Mouse (Mus musculus): ENCODE results near the gene Aaas. TPM values are rescaled to one million over a fixed set of nuclear protein-coding genes. Genes with fewer than 3 reads are reported as not detected.

Gene Aaas
- total and polyA plus RNA-seq, 2 experiments from 2014 or later: 25.4 to 31.4 TPM

DNA sequence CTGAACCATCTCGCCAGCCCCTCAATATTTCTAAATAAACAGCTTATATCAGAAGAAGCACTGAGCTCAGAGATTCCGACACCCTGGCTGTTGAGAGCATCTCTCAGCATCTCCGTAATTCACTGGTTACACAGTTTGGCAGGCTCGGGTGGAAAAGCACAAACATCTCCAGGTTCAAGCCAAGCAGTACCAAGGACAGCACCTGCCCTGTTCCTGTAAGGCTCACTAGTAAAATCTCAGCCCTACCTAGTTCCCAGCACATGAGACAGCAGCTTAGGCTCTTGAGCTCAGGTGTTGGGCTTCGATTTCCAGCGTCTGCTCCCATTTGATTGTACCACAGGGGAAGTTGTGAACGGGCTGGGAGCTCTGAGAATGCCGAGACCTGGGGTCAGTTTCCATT, 15.3 kb downstream of the Aaas start:
- Histone ChIP-seq H3K4me2 (ENCODE audit: low read depth, low read length) (no peak overlapping the region), H3K27ac (no peak overlapping the region), H3K4me1 (ENCODE audit: insufficient read depth, low read length) (peaks cover 9% of the 10 kb centered on the region), H3K36me3 (ENCODE audit: insufficient read depth, low read length) (peaks cover 36% of the 10 kb centered on the region), H3K9me3 (ENCODE audit: low read length) (no peaks in the 10 kb centered on the region), H3K9ac (replicated peaks; ENCODE audit: low read length) (no peak overlapping the region), H3K27me3 (ENCODE audit: insufficient read depth, low read length) (no peaks in the 10 kb centered on the region), H3K4me3 (ENCODE audit: low read length) (no peak overlapping the region)
- TF ChIP-seq CTCF (IDR thresholded peaks at IDR 0.05; ENCODE audit: low read depth): no peak
- DNase-seq (ENCODE audit: low spot score) (no peak), ATAC-seq (no peak)
- WGBS: 90% methylated on average over 8 of the region's 8 CpGs

DNA sequence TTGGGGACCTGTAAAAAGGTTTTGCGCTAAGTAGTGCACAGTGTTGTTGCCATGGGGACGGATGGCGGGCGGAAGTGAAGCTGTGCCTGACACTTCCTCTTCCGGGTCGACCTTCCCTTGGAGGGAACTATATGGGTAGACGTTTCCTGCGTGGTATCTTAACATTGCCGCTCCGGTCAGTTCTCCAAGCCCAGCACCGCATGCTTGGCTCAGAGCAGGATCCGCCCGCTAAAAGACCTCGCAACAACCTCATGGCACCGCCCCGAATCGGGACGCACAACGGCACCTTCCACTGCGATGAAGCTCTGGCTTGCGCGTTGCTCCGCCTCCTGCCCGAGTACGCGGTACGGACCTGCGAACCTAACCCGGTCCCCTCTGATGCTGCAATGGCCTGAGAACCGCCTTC, 19.0 kb downstream of the Aaas start, which contains the start of gene Myg1:
TSS of gene Myg1 (plus strand) at position 100 of the 406 bp plus-strand sequence.
- Histone ChIP-seq H3K4me1 (ENCODE audit: insufficient read depth, low read length) (peaks cover 14% of the 10 kb centered on the region), H3K9me3 (ENCODE audit: low read length) (no peaks in the 10 kb centered on the region), H3K9ac (replicated peaks; ENCODE audit: low read length) (peak within 1 kb of the TSS; percentile 59), H3K27ac (peak within 1 kb of the TSS; percentile 76), H3K27me3 (ENCODE audit: insufficient read depth, low read length) (no peaks in the 10 kb centered on the region), H3K36me3 (ENCODE audit: insufficient read depth, low read length) (peaks cover 11% of the 10 kb centered on the region; the same call in 1 of the 2 replicates), H3K4me3 (ENCODE audit: low read length) (peak within 1 kb of the TSS; percentile 76), H3K4me2 (ENCODE audit: low read depth, low read length) (peak within 1 kb of the TSS; percentile 87)
- WGBS: 0% methylated on average over 30 of the region's 30 CpGs
- DNase-seq (ENCODE audit: low spot score): peak; percentile 93
- TF ChIP-seq CTCF (IDR thresholded peaks at IDR 0.05; ENCODE audit: low read depth): no peak
- ATAC-seq: peak; percentile 96

DNA sequence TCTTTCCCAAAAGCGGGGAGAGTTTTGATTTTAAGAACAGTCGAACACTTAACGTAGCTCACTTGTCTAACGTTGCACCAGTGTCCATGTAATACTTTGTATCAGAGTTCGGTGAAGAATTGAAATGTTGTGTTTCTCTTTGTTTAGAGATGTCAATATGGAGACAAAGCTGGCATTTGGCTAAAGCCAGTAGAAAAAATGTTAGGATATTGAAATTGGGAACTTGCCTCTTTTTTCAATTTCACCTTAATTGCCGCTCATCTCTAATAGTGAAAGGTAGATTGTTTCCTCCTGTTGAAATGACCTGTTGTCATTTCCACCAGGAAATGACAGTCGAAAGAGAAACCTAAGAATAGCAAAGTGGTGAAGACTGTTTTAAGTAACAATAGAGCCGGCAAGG, 23.7 kb downstream of the Aaas start:
- peak overlapping the region; percentile 79 for H3K9ac ChIP-seq (replicated peaks; ENCODE audit: low read length)
- DNase-seq (ENCODE audit: low spot score): no peak
- no peaks in the 10 kb centered on the region for H3K27me3 ChIP-seq (ENCODE audit: insufficient read depth, low read length)
- H3K9me3 ChIP-seq (ENCODE audit: low read length): no peaks in the 10 kb centered on the region
- peaks cover 8% of the 10 kb centered on the region; the same call in 1 of the 2 replicates for H3K4me1 ChIP-seq (ENCODE audit: insufficient read depth, low read length)
- ATAC-seq: no peak
- H3K27ac ChIP-seq: no peak overlapping the region
- H3K4me3 ChIP-seq (ENCODE audit: low read length): peak overlapping the region; percentile 85
- H3K36me3 ChIP-seq (ENCODE audit: insufficient read depth, low read length): peaks cover 5% of the 10 kb centered on the region; the same call in 1 of the 2 replicates
- peak overlapping the region; percentile 90 for H3K4me2 ChIP-seq (ENCODE audit: low read depth, low read length)
- WGBS: 66% methylated on average over 8 of the region's 8 CpGs
- TF ChIP-seq CTCF (IDR thresholded peaks at IDR 0.05; ENCODE audit: low read depth): no peak

DNA sequence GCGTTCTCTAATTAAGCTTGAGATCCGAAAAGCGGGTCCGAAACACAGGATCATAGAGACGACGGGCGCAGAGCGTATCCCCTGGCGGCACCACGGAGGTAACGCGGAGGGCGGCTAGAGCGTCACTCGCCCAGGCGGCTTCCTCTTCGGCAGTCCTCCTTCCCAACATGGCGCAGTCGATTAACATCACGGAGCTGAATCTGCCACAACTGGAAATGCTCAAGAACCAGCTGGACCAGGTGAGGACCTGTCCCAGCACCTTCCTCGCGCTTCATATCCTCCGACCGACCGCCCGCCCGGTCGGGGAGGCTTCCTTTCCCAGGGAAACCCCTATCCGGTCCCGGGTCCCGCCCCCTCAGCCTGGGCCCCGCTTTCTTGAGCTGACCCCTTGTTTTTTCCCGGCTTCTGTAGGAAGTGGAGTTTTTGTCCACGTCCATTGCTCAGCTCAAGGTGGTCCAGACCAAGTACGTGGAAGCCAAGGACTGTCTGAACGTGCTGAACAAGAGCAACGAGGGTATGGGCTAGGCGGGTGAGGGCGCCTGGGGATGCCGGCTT, 24.5 kb downstream of the Aaas start, which contains the start of gene Pfdn5:
TSS of gene Pfdn5 (plus strand) at position 95 of the 555 bp plus-strand sequence.
- DNase-seq (ENCODE audit: low spot score) (peak; percentile 92), ATAC-seq (peak; percentile 95)
- under 1% methylated on average over 40 of the region's 40 CpGs for WGBS
- peaks cover 8% of the 10 kb centered on the region; the same call in 1 of the 2 replicates for H3K4me1 ChIP-seq (ENCODE audit: insufficient read depth, low read length)
- peak within 1 kb of the TSS; percentile 81 for H3K27ac ChIP-seq
- peaks cover 5% of the 10 kb centered on the region; the same call in 1 of the 2 replicates for H3K36me3 ChIP-seq (ENCODE audit: insufficient read depth, low read length)
- H3K9me3 ChIP-seq (ENCODE audit: low read length): no peaks in the 10 kb centered on the region
- peak within 1 kb of the TSS; percentile 90 for H3K4me2 ChIP-seq (ENCODE audit: low read depth, low read length)
- TF ChIP-seq CTCF (IDR thresholded peaks at IDR 0.05; ENCODE audit: low read depth): peak; percentile 67
- no peaks in the 10 kb centered on the region for H3K27me3 ChIP-seq (ENCODE audit: insufficient read depth, low read length)
- H3K4me3 ChIP-seq (ENCODE audit: low read length): peak within 1 kb of the TSS; percentile 85
- peak within 1 kb of the TSS; percentile 79 for H3K9ac ChIP-seq (replicated peaks; ENCODE audit: low read length)

DNA sequence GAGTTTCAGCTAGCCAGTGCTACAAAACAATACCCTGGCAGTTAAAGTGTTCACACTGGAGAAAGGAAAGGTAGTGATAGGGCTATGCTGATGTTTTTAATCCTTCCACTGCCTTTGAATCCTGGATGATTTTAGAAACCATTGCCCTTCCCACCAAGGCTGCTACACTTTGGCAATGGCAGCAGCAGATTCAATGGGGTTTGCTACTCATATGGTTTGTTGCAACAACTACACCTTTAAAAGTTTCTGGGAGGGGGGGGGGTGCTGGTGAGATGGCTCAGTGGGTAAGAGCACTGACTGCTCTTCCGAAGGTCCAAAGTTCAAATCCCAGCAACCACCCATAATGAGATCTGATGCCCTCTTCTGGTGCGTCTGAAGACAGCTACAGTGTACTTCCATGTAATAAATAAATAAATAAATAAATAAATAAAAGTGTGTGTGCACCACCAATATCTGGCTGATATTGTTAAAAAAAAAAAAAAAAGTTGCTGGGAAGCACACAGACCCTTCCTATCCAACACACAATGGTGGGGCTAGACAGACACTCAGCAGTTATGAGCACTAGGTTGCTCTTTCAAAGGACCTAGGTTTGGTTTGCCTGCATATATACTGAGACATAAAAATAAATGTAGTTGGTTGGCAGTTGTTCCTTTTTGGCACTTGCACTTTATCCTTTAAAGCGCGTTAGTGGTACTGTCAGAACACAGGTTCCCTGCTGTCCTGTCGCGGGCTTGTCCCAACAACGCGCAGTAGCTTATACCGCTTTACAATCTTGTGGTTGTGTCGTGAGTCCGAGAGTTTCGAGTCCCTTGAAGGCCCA, 25.7 kb downstream of the Aaas start:
- no peak overlapping the region for H3K9ac ChIP-seq (replicated peaks; ENCODE audit: low read length)
- no peak for DNase-seq (ENCODE audit: low spot score)
- ATAC-seq: no peak
- H3K27ac ChIP-seq: no peak overlapping the region
- no peaks in the 10 kb centered on the region; the same call in 1 of the 2 replicates for H3K36me3 ChIP-seq (ENCODE audit: insufficient read depth, low read length)
- H3K27me3 ChIP-seq (ENCODE audit: insufficient read depth, low read length): no peaks in the 10 kb centered on the region
- no peaks in the 10 kb centered on the region for H3K9me3 ChIP-seq (ENCODE audit: low read length)
- 69% methylated on average over 12 of the region's 12 CpGs for WGBS
- H3K4me3 ChIP-seq (ENCODE audit: low read length): no peak overlapping the region
- H3K4me1 ChIP-seq (ENCODE audit: insufficient read depth, low read length): peaks cover 8% of the 10 kb centered on the region; the same call in 1 of the 2 replicates
- TF ChIP-seq CTCF (IDR thresholded peaks at IDR 0.05; ENCODE audit: low read depth): no peak
- H3K4me2 ChIP-seq (ENCODE audit: low read depth, low read length): peak overlapping the region; percentile 90

DNA sequence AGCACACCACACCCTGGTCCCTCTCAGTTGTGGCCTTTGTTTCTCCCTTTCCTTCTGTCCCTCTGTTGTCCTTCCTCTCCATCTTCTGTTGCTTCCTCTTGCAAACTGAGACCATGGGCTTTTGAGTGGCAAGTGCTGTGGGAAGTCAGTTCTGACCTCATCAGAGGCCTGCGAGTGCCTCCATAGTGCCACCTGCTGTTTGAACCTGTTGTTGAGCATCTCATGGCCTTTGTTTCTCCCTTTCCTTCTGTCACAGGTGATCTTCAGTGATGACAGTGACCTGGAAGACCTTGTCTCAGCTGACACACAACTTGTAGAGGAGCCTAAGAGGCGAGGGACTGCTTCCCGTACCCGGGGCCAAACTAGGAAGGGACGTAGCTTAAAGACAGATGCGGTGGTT, 34.3 kb downstream of the Aaas start:
- 84% methylated on average over 6 of the region's 6 CpGs for WGBS

More for the DNA sequence above, 34.3 kb downstream of the Aaas start:
- Histone ChIP-seq H3K36me3 (ENCODE audit: insufficient read depth, low read length) (no peaks in the 10 kb centered on the region), H3K9ac (replicated peaks; ENCODE audit: low read length) (no peak overlapping the region), H3K4me1 (ENCODE audit: insufficient read depth, low read length) (no peaks in the 10 kb centered on the region), H3K27me3 (ENCODE audit: insufficient read depth, low read length) (no peaks in the 10 kb centered on the region), H3K9me3 (ENCODE audit: low read length) (no peaks in the 10 kb centered on the region), H3K4me2 (ENCODE audit: low read depth, low read length) (no peak overlapping the region), H3K27ac (no peak overlapping the region), H3K4me3 (ENCODE audit: low read length) (no peak overlapping the region)
- TF ChIP-seq CTCF (IDR thresholded peaks at IDR 0.05; ENCODE audit: low read depth): peak; percentile 75
- ATAC-seq (no peak), DNase-seq (ENCODE audit: low spot score) (peak; percentile 71)
